Mouse (Mus musculus): Measurements from ENCODE around the gene Sla2. TPM values are rescaled to one million over a fixed set of nuclear protein-coding genes. Genes with fewer than 3 reads are reported as not detected.
"Not testable (repeated sequence)": the region's sequence is repeated elsewhere in the genome, so short reads cannot be mapped to it uniquely, and the experiment has no call there.

Sla2 gene
- total RNA-seq, 2 experiments from 2014 or later, result 1.7 TPM; not detected in 1

- ATAC-seq (replicated peaks; ENCODE audit: low FRiP score, poor library complexity, severe bottlenecking), result no peak
These were observed 43.7 kb downstream of the Sla2 start for GRCm38 (mm10) chr2:156843331-156843730.

- no peak for ATAC-seq (replicated peaks; ENCODE audit: low FRiP score, poor library complexity, severe bottlenecking)
These were observed 44.3 kb downstream of the Sla2 start for GRCm38 (mm10) chr2:156842711-156843110.

- peak; percentile 51; the same call in 1 of the 2 replicates for ATAC-seq (replicated peaks; ENCODE audit: low FRiP score, poor library complexity, severe bottlenecking)
These were observed 44.9 kb downstream of the Sla2 start for GRCm38 (mm10) chr2:156841841-156842706.

- ATAC-seq (replicated peaks; ENCODE audit: low FRiP score, poor library complexity, severe bottlenecking), result no peak
These were observed 45.8 kb downstream of the Sla2 start for GRCm38 (mm10) chr2:156841028-156841840.

- ATAC-seq (replicated peaks; ENCODE audit: low FRiP score, poor library complexity, severe bottlenecking), result no peak
These were observed 46.5 kb downstream of the Sla2 start for GRCm38 (mm10) chr2:156840301-156841027.

GRCm38 (mm10) chr2:156839319-156840191 is 47.4 kb downstream of the Sla2 start, which contains the start of gene Tgif2:
TSS of gene Tgif2 (plus strand) at chr2:156840007.
- no peak for ATAC-seq (replicated peaks; ENCODE audit: low FRiP score, poor library complexity, severe bottlenecking)

GRCm38 (mm10) chr2:156838839-156839238 is 48.2 kb downstream of the Sla2 start:
- ATAC-seq (replicated peaks; ENCODE audit: low FRiP score, poor library complexity, severe bottlenecking), result no peak

- ATAC-seq (replicated peaks; ENCODE audit: low FRiP score, poor library complexity, severe bottlenecking), result no peak
These were observed 52.7 kb downstream of the Sla2 start for GRCm38 (mm10) chr2:156834336-156834735.

GRCm38 (mm10) chr2:156825128-156825527 is 61.9 kb downstream of the Sla2 start:
- ATAC-seq (replicated peaks; ENCODE audit: low FRiP score, poor library complexity, severe bottlenecking), result not testable (repeated sequence)

Other genes starting within 250 kb of the Sla2 start
- 1.3 and 4.4 TPM in 2 replicates for gene Myl9, start 111.8 kb downstream of the Sla2 start, total RNA-seq (2015; ENCODE audit: low replicate concordance)
- gene Myl9, start 111.8 kb downstream of the Sla2 start, total RNA-seq (2017; ENCODE audit: low replicate concordance), result 0.60 and 2.5 TPM in 2 replicates
- 0.77 and 2.3 TPM in 2 replicates for gene Tgif2, start 47.2 kb downstream of the Sla2 start, total RNA-seq (2015; ENCODE audit: low replicate concordance)
- 2.8 and 2.9 TPM in 2 replicates for gene Tgif2, start 47.2 kb downstream of the Sla2 start, total RNA-seq (2017; ENCODE audit: low replicate concordance)
- not detected in 2 replicates for gene 4930518I15Rik, start 29.2 kb downstream of the Sla2 start, total RNA-seq (2015; ENCODE audit: low replicate concordance)
- gene 4930518I15Rik, start 29.2 kb downstream of the Sla2 start, total RNA-seq (2017; ENCODE audit: low replicate concordance), result 3.3 and 4.6 TPM in 2 replicates
- 74.6 and 109 TPM in 2 replicates for gene Rab5if, start 24.1 kb downstream of the Sla2 start, total RNA-seq (2015; ENCODE audit: low replicate concordance)
- gene Rab5if, start 24.1 kb downstream of the Sla2 start, total RNA-seq (2017; ENCODE audit: low replicate concordance), result 42.8 and 46.2 TPM in 2 replicates
- 15.3 and 15.6 TPM in 2 replicates for gene Ndrg3, start 104.9 kb upstream of the Sla2 start, total RNA-seq (2015; ENCODE audit: low replicate concordance)
- gene Ndrg3, start 104.9 kb upstream of the Sla2 start, total RNA-seq (2017; ENCODE audit: low replicate concordance), result 9.2 and 10.3 TPM in 2 replicates
- 12.3 and 14.8 TPM in 2 replicates for gene Dsn1, start 120.0 kb upstream of the Sla2 start, total RNA-seq (2015; ENCODE audit: low replicate concordance)
- gene Dsn1, start 120.0 kb upstream of the Sla2 start, total RNA-seq (2017; ENCODE audit: low replicate concordance), result 21.2 TPM in 2 replicates
- gene Soga1, start 192.1 kb upstream of the Sla2 start, total RNA-seq (2015; ENCODE audit: low replicate concordance), result 0.21 and 1.3 TPM in 2 replicates
- gene Soga1, start 192.1 kb upstream of the Sla2 start, total RNA-seq (2017; ENCODE audit: low replicate concordance), result 0.56 and 1.1 TPM in 2 replicates
- not detected in 2 replicates for gene Tldc2, start 199.9 kb upstream of the Sla2 start, total RNA-seq (2015; ENCODE audit: low replicate concordance)
- not detected in 2 replicates for gene Tldc2, start 199.9 kb upstream of the Sla2 start, total RNA-seq (2017; ENCODE audit: low replicate concordance)
- 69.9 and 105 TPM in 2 replicates for gene Samhd1, start 248.1 kb upstream of the Sla2 start, total RNA-seq (2015; ENCODE audit: low replicate concordance)
- gene Samhd1, start 248.1 kb upstream of the Sla2 start, total RNA-seq (2017; ENCODE audit: low replicate concordance), result 81.6 and 89.4 TPM in 2 replicates

Data from erythroblast, adult 5-6 weeks (primary cell).